Mouse (Mus musculus) limb, embryonic 10.5 days (tissue): ENCODE results near the gene Acss2. TPM values are rescaled to one million over a fixed set of nuclear protein-coding genes. Genes with fewer than 3 reads are reported as not detected.

Experiments used
- DNase-seq: peaks from one replicate; pipeline ENCODE4 v3.0.0-alpha.2; 2017; ENCODE audit warnings: low spot score
- H3K27ac ChIP-seq: fragments of 300-500 bp; sonication (generic); 2 replicates; pipeline ENCODE4 v1.5.1; 2016; ENCODE audit warnings: mild to moderate bottlenecking
- H3K27me3 ChIP-seq: fragments of 300-500 bp; sonication (generic); 2 replicates; pipeline ENCODE4 v1.6.1; 2016; ENCODE audit warnings: low read depth, mild to moderate bottlenecking; ENCODE audit not compliant: poor library complexity, severe bottlenecking
- H3K36me3 ChIP-seq: fragments of 300-500 bp; sonication (generic); 2 replicates; pipeline ENCODE4 v1.6.1; 2016; ENCODE audit warnings: mild to moderate bottlenecking, moderate library complexity
- H3K4me1 ChIP-seq: fragments of 300-500 bp; sonication (generic); 2 replicates; pipeline ENCODE4 v1.6.1; 2016
- H3K4me3 ChIP-seq: fragments of 300-500 bp; sonication (generic); 2 replicates; pipeline ENCODE4 v1.5.1; 2016; ENCODE audit warnings: mild to moderate bottlenecking, moderate library complexity
- H3K9me3 ChIP-seq: fragments of 300-500 bp; sonication (generic); replicated peaks from 2 replicates; pipeline ENCODE4 v1.6.1; 2016; ENCODE audit warnings: mild to moderate bottlenecking
- WGBS: fragments of 180-500 bp; shearing (Covaris S2); methylation state at CpG from one replicate; pipeline ENCODE4 v1.1.7; 2016; 5-methylcytosine and 5-hydroxymethylcytosine counted together
- polyA plus RNA-seq: library from polyadenylated mRNA; unstranded; fragments of >200 nt; fragmentation: Nextera tagmentation; extraction: Ambion mirVana; gene quantifications from 2 replicates; pipeline ENCODE4 v1.2.1, GENCODE M21; 2016

Gene Acss2
- polyA plus RNA-seq, 1 experiment from 2014 or later = 9.2 TPM

DNA sequence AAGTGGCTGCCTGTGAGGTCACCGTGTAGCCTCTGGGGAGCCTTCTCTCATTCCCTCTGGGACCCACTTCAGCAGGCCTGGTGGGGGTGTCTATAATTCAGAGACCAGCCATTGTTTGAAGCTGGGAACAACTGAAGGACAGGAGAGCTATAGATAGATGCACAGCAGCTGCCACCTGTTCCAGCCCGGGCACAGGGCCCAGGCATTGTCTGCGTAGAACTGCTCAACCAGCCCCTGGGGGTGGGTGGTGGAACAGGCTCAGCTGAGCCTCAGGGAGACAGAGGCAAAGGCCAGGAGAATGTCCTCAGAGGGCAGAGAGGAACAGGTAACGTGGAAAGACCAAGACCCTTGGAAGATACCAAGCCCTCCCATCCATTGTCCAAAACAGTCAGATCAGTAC lies 88.6 kb downstream of the Acss2 start:
- Histone ChIP-seq H3K9me3 (no peaks in the 10 kb centered on the region), H3K4me1 (peaks cover 11% of the 10 kb centered on the region), H3K27me3 (no peaks in the 10 kb centered on the region), H3K4me3 (no peak overlapping the region), H3K27ac (0 out of 2 replicates have a peak overlapping the region, but pooled peaks have one; percentile 11), H3K36me3 (no peaks in the 10 kb centered on the region)
- no peak for DNase-seq
- 87% methylated on average over 4 of the region's 4 CpGs for WGBS

DNA sequence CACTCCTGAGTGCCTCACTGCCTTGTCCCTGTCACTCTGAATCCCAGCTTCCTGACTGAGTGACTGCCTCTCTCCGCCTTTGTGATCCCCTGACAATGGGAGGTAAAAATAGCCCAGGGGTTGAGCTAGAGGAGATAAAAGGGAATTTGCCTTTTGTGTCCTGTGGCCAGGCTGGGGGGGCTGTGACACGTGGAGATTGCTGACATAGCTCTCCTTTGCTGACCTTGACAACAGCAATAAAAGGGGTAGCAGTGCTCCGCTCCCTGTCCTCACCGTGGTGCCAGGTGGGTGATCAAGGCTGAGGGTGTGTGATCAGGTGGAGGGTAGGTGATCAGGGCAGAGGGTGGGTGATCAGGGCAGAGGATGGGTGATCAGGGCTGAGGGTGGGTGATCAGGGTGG lies 93.2 kb downstream of the Acss2 start, which contains the start of gene Myh7b:
Gene Myh7b, plus strand, starts transcription at position 235 of the 400 bp plus-strand sequence.
- no peaks in the 10 kb centered on the region for H3K9me3 ChIP-seq
- 43% methylated on average over 4 of the region's 4 CpGs for WGBS
- peaks cover 14% of the 10 kb centered on the region for H3K27me3 ChIP-seq
- H3K4me3 ChIP-seq = no peak within 1 kb of the TSS
- DNase-seq = no peak
- H3K36me3 ChIP-seq = no peaks in the 10 kb centered on the region
- no peak within 1 kb of the TSS for H3K27ac ChIP-seq
- peaks cover 12% of the 10 kb centered on the region for H3K4me1 ChIP-seq

DNA sequence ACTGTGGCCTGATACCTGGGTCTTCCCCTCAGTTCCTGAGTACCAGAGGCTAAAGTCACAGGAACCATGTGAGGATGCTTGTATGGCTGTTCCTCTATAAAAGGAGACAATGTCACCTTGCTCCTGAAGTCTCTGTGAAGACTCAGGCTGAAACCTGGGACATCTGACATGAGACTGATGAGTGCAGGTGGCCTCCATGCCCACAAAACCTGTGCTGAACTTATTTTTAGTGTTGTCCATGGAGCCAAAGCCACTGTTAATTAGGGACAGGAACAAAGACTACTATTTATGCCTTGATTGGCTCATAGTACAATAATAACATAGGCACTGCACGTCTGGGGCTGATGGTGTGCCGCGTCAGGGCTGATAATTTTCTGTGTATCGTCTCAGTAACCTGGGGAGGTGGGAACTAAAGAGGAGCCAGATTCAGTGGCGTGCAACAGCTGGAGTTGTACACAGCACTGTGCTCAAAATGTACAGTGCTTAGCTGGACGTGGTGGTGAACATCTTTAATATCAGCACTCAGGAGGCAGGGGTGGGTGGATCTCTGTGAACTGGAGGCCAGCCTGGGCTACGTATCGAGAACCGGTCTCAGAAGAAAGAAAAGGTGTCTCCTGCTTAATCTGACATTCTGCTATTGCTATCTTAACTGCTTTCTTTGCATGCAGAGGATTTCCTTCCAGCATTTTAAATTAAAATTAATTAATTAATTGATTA lies 94.2 kb downstream of the Acss2 start:
- DNase-seq = no peak
- Histone ChIP-seq H3K27ac (no peak overlapping the region), H3K36me3 (no peaks in the 10 kb centered on the region), H3K27me3 (peaks cover 14% of the 10 kb centered on the region), H3K4me3 (no peak overlapping the region), H3K4me1 (peaks cover 12% of the 10 kb centered on the region), H3K9me3 (no peaks in the 10 kb centered on the region)
- 89% methylated on average over 9 of the region's 9 CpGs for WGBS

DNA sequence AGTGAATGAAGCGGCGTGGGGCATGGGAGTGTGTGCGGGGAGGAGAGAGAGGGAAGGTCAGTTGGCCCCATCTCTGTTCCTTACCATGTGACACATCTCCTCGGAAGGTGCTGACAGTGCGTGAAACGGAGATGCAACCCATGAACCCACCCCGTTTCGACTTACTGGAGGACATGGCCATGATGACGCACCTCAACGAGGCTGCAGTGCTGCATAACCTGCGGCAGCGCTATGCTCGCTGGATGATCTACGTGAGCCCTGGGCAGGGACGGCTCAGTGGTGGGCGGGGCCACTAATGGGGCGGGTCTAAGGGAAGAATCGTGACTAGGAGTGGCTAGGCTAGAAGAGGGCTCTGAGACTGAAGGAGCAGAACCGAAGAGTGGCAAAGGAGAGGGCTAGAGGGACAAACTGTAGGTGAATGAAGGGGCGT lies 95.6 kb downstream of the Acss2 start:
- Histone ChIP-seq H3K4me3 (peak overlapping the region; percentile 45), H3K4me1 (peaks cover 12% of the 10 kb centered on the region), H3K9me3 (no peaks in the 10 kb centered on the region), H3K36me3 (no peaks in the 10 kb centered on the region), H3K27ac (0 out of 2 replicates have a peak overlapping the region, but pooled peaks have one; percentile 26), H3K27me3 (peaks cover 14% of the 10 kb centered on the region)
- DNase-seq = peak; percentile 63
- 4% methylated on average over 20 of the region's 20 CpGs for WGBS

DNA sequence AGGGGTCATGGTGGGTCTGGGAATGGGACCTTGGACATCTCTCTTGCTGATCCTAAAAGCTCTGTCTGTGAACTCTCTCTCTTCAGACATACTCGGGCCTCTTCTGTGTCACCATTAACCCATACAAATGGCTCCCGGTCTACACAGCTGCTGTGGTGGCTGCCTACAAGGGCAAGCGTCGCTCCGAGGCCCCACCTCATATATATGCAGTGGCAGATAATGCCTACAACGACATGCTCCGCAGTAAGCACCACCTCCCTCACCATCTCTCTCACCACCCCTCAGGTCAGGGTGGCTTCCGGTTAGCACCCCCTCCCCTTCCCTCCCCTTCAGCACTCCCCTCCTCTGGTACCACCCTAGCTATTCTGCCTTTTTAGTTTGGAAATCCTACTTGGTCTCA lies 96.2 kb downstream of the Acss2 start:
- no peak overlapping the region for H3K27ac ChIP-seq
- no peak for DNase-seq
- 63% methylated on average over 8 of the region's 8 CpGs for WGBS
- H3K4me1 ChIP-seq = peaks cover 14% of the 10 kb centered on the region
- peak overlapping the region; percentile 45 for H3K4me3 ChIP-seq
- H3K27me3 ChIP-seq = peaks cover 14% of the 10 kb centered on the region
- no peaks in the 10 kb centered on the region for H3K9me3 ChIP-seq
- no peaks in the 10 kb centered on the region for H3K36me3 ChIP-seq

DNA sequence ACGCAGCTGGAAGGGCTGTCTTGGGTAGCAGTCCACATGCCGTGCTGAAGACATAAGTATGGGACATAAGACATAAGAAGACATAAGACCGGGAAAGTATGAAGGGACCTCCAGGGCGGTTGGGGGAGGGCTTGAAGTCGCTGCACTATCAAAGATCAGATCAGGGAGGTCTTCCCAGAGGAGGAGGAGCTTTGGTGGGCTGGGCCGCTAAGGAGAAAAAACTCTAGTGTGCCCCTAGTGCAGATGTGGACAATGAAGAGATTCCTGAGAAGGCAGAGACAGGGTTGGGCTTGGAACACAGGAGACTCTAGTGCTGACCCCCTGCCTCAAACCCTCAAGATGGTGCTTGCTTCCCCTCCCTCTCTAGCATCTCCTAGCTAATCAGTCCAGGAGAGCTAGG lies 99.2 kb downstream of the Acss2 start:
- Histone ChIP-seq H3K4me3 (no peak overlapping the region), H3K4me1 (peaks cover 22% of the 10 kb centered on the region), H3K36me3 (no peaks in the 10 kb centered on the region), H3K27me3 (peaks cover 26% of the 10 kb centered on the region), H3K27ac (no peak overlapping the region), H3K9me3 (no peaks in the 10 kb centered on the region)
- WGBS = 64% methylated on average over 6 of the region's 6 CpGs
- no peak for DNase-seq

DNA sequence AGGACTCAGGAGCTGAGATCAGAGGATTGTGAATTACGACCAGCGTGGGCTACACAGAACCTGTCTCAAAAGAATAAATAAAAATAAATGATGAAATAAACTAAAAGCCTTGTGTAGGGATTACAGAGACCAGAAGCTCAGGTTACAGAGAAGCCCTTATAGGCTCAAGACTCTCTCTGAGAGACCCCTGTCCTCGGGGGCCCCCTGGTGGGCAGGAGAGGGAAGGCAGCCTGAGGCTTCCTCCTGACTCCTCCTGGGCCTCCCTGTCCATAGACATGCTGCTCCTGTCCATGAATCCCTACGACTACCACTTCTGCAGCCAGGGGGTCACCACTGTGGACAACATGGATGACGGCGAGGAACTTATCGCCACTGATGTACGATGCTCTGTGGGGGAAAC lies 102.1 kb downstream of the Acss2 start:
- WGBS = 18% methylated on average over 8 of the region's 8 CpGs
- peak; percentile 90 for DNase-seq
- Histone ChIP-seq H3K27me3 (peaks cover 30% of the 10 kb centered on the region), H3K4me1 (peaks cover 16% of the 10 kb centered on the region), H3K4me3 (no peak overlapping the region), H3K27ac (no peak overlapping the region), H3K9me3 (no peaks in the 10 kb centered on the region), H3K36me3 (no peaks in the 10 kb centered on the region)

DNA sequence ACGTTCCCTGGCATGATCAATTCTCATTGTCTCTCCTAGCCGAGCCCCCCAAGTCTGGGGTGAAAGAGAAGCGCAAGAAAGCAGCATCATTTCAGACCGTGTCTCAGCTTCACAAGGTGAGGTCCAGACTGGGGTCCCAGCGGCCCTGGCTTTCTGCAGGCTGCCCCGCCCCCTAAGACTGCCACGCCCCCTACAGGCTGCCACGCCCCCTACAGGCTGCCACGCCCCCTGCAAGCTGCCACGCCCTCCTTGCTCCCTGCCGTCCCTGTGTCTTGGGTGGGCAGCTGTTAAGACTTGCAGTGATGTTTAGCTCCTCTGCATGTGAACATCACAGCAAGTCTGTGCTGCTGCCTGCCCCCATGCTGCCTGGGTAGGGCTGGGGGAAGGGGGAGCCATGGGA lies 104.9 kb downstream of the Acss2 start:
- 25% methylated on average over 11 of the region's 11 CpGs for WGBS
- Histone ChIP-seq H3K27ac (no peak overlapping the region), H3K9me3 (no peaks in the 10 kb centered on the region), H3K4me3 (no peak overlapping the region), H3K4me1 (peaks cover 16% of the 10 kb centered on the region), H3K36me3 (no peaks in the 10 kb centered on the region), H3K27me3 (peaks cover 55% of the 10 kb centered on the region)
- DNase-seq = no peak

DNA sequence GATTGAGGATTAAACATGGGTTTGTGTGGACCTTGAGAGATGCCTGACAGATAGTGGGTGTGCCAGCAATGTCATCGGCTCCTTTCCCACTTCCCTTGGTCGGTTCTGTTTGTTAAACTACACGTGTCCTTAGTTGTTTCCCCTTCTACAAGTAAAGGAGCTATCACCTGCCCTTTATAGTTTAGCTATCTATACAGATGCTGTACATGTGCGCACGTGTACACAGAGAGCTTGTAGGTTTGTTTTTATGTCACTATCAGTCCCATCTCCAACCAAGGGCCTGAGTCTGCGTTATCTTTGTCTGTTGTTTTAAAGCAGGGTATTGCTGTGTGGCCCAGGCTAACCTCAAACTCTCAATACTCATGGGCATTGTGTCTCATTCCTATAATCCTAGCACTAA lies 106.2 kb downstream of the Acss2 start:
- no peak overlapping the region for H3K27ac ChIP-seq
- no peaks in the 10 kb centered on the region for H3K9me3 ChIP-seq
- 88% methylated on average over 6 of the region's 6 CpGs for whole genome bisulfite sequencing
- peaks cover 69% of the 10 kb centered on the region for H3K27me3 ChIP-seq
- no peak for DNase-seq
- H3K4me3 ChIP-seq = no peak overlapping the region
- H3K4me1 ChIP-seq = peaks cover 17% of the 10 kb centered on the region
- no peaks in the 10 kb centered on the region for H3K36me3 ChIP-seq

DNA sequence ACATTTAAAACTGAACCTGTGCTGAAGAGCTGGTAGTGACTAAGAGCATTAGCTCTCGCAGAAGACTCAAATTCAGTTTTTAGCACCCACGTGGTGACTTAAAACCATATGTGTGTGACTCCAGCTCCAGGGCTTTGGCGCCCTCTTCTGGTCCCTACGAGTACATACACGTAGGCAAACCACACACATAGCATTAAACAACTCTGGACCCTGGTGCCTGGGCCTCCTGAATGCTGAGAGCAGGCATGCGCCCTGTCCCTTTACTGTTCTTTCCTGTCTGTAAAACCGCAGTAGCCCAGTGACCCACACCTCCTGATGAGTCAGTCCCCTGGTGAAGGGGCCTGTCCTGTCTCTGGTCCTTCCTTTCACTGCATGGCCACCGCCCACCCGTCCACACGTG lies 107.0 kb downstream of the Acss2 start:
- WGBS = 46% methylated on average over 10 of the region's 10 CpGs
- Histone ChIP-seq H3K4me3 (no peak overlapping the region), H3K36me3 (no peaks in the 10 kb centered on the region), H3K9me3 (no peaks in the 10 kb centered on the region), H3K27me3 (peaks cover 77% of the 10 kb centered on the region), H3K4me1 (peaks cover 21% of the 10 kb centered on the region), H3K27ac (no peak overlapping the region)
- DNase-seq = no peak

DNA sequence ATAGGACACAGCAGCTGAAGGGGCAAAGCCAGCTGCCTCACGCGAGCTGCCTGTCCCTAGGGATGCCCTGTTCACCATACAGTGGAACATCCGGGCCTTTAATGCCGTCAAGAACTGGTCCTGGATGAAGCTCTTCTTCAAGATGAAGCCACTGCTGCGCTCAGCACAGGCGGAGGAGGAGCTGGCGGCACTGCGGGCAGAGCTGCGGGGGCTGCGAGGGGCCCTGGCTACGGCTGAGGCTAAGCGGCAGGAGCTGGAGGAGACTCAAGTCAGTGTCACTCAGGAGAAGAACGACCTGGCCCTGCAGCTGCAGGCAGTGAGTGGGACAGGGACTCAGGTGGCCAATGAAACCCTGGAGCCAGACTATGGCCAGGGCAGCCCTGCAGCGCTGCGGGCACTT lies 108.5 kb downstream of the Acss2 start:
- DNase-seq = no peak
- no peak overlapping the region for H3K4me3 ChIP-seq
- peaks cover 6% of the 10 kb centered on the region for H3K36me3 ChIP-seq
- H3K4me1 ChIP-seq = peaks cover 30% of the 10 kb centered on the region
- H3K9me3 ChIP-seq = no peaks in the 10 kb centered on the region
- WGBS = 48% methylated on average over 15 of the region's 15 CpGs
- no peak overlapping the region for H3K27ac ChIP-seq
- peaks cover 84% of the 10 kb centered on the region for H3K27me3 ChIP-seq

DNA sequence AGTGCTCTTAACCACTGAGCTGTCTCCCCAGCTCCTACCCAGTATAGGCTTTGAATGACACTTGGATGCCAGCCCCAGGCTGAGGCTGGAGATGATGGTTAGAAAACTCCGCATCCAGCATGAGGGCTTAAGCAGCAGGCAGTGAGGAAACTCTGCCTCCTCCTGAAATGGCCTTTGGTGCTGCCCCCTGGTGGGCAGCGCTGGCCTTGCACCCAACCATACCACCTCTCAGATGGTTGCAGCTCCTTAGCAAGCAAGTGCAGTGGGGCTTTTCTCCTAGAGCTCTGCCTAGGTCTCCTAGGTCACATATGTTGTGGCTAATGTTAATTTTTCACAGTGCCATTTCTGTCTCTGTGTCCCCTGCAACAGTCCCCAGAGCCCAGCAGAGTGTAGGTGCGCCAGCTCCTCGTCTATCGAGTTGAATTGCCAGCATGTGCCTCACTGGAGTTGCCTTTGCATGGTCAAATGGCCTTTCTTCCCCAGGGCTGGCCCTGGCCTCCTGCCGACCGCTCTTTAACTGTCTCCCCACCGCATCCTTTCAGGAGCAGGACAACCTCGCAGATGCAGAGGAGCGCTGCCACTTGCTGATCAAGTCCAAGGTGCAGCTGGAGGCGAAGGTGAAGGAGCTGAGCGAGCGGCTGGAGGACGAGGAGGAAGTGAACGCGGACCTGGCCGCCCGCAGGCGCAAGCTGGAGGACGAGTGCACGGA lies 109.4 kb downstream of the Acss2 start:
- H3K4me1 ChIP-seq = peaks cover 35% of the 10 kb centered on the region

DNA sequence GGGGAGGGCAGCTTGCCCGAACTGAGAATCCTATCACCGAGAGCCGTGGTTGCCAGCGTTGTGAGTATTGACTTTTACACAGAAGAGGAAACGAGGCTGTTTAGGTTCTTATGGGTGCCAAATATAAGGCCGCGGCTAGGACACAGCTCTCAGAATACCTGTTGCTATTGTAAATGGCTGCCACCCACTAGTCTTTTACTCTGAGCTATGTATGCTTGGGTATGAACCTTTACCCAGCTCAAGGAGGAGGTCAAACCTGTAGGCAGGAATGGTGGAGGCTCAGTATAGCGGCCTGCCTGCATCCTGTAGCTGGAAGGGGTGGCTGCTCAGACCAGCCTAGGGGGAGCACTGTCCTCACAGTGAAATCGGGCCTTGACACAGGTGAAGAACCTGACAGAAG lies 110.4 kb downstream of the Acss2 start:
- Histone ChIP-seq H3K4me3 (no peak overlapping the region), H3K4me1 (peaks cover 31% of the 10 kb centered on the region), H3K9me3 (no peaks in the 10 kb centered on the region), H3K27ac (no peak overlapping the region), H3K27me3 (peaks cover 86% of the 10 kb centered on the region), H3K36me3 (peaks cover 24% of the 10 kb centered on the region)
- DNase-seq = no peak
- WGBS = 77% methylated on average over 9 of the region's 9 CpGs

More for the DNA sequence above, 109.4 kb downstream of the Acss2 start:
- Histone ChIP-seq H3K27ac (no peak overlapping the region), H3K36me3 (peaks cover 15% of the 10 kb centered on the region), H3K9me3 (no peaks in the 10 kb centered on the region), H3K27me3 (peaks cover 86% of the 10 kb centered on the region), H3K4me3 (no peak overlapping the region)
- 40% methylated on average over 21 of the region's 21 CpGs for WGBS
- DNase-seq = peak; percentile 87
